Mouse (Mus musculus) liver, embryonic 14.5 days (tissue): ENCODE data around the gene Dll1. TPM values are rescaled to one million over a fixed set of nuclear protein-coding genes. Genes with fewer than 3 reads are reported as not detected.

Source experiments
- ATAC-seq: fragments of 200-750 bp; cut with Nextera tagmentation; 2 replicates; pipeline ENCODE4 v1.8.0; 2017; ENCODE audit warnings: moderate number of reproducible peaks, mild to moderate bottlenecking, moderate library complexity; ENCODE audit not compliant: insufficient read depth
- DNase-seq, 3 experiments: peaks; one replicate each; pipeline ENCODE4 v3.0.0-alpha.2; 2012 to 2013; ENCODE audit warnings: low read depth in 3 of 3, low spot score in 3 of 3
- H3K27ac ChIP-seq: fragments of 300-500 bp; sonication (generic); 2 replicates; pipeline ENCODE4 v1.5.1; 2014; ENCODE audit warnings: moderate library complexity, mild to moderate bottlenecking, control low read depth, inconsistent platforms
- H3K27me3 ChIP-seq: fragments of 300-500 bp; sonication (generic); 2 replicates; pipeline ENCODE4 v1.6.1; 2014; ENCODE audit warnings: mild to moderate bottlenecking, low read length, moderate library complexity; ENCODE audit not compliant: control insufficient read depth, insufficient read depth
- H3K36me3 ChIP-seq: fragments of 300-500 bp; sonication (generic); replicated peaks from 2 replicates; pipeline ENCODE4 v1.6.1; 2014; ENCODE audit warnings: low read depth; ENCODE audit not compliant: control insufficient read depth, insufficient read depth
- H3K4me1 ChIP-seq, 2 experiments: fragments of 200-500 bp in 1 of 2; fragments of 300-500 bp in 1 of 2; sonication (generic) in 1 of 2; replicated peaks; 2 replicates each; pipeline ENCODE4 v1.6.1; 2012 to 2014; ENCODE audit warnings: antibody characterized with exemption in 1 of 2, inconsistent platforms in 1 of 2, low read length in 1 of 2; ENCODE audit not compliant: control insufficient read depth in 2 of 2, insufficient read depth in 2 of 2
- H3K4me2 ChIP-seq: fragments of 300-500 bp; sonication (generic); 2 replicates; pipeline ENCODE4 v1.6.1; 2014; ENCODE audit warnings: low read depth, mild to moderate bottlenecking, control low read depth, moderate library complexity
- H3K4me3 ChIP-seq, 2 experiments: fragments of 200-500 bp in 1 of 2; fragments of 300-500 bp in 1 of 2; sonication (generic) in 1 of 2; 2 replicates each; pipeline ENCODE4 v1.5.1; 2012 to 2014; ENCODE audit warnings: low read depth in 2 of 2, low read length in 2 of 2, mild to moderate bottlenecking in 2 of 2, control low read depth in 1 of 2, inconsistent platforms in 1 of 2, moderate library complexity in 1 of 2; ENCODE audit not compliant: insufficient read depth in 1 of 2
- H3K9ac ChIP-seq: fragments of 300-500 bp; sonication (generic); replicated peaks from 2 replicates; pipeline ENCODE4 v1.6.1; 2014; ENCODE audit warnings: mild to moderate bottlenecking, control low read depth, moderate library complexity
- H3K9me3 ChIP-seq: fragments of 300-500 bp; sonication (generic); 2 replicates; pipeline ENCODE4 v1.6.1; 2016; ENCODE audit warnings: low read length, mixed read lengths; ENCODE audit not compliant: control insufficient read depth
- CTCF ChIP-seq: IDR thresholded peaks from 2 replicates; pipeline ENCODE4 v1.5.1; 2016; ENCODE audit warnings: antibody characterized with exemption, low read depth, control low read depth
- EP300 ChIP-seq: IDR thresholded peaks from 2 replicates; pipeline ENCODE4 v1.6.1; 2016; ENCODE audit warnings: antibody characterized with exemption, low read depth
- WGBS: fragments of 180-500 bp; shearing (Covaris S2); extraction: QIAGEN DNeasy Blood & Tissue Kit; methylation state at CpG from one replicate; pipeline ENCODE4 v1.1.7; 2014; ENCODE audit not compliant: insufficient replicate concordance; 5-methylcytosine and 5-hydroxymethylcytosine counted together
- polyA plus RNA-seq, 2 experiments: library from polyadenylated mRNA; depleted of rRNA in 1 of 2; stranded (reverse) in 1 of 2; unstranded in 1 of 2; fragments of >200 nt; fragmentation: Nextera tagmentation in 1 of 2; extraction: Ambion mirVana in 1 of 2; gene quantifications; 2 replicates each; pipeline versions ENCODE4 v1.2.1 to v1.2.3; 2012 to 2014

Gene Dll1
- polyA plus RNA-seq, 2 experiments, result 0.74 to 0.93 TPM

- no peaks in the 10 kb centered on the region for H3K9me3 ChIP-seq
- no peak overlapping the region for H3K4me3 ChIP-seq
- ATAC-seq, result no peak
- H3K36me3 ChIP-seq, result no peaks in the 10 kb centered on the region
- WGBS, result 54% methylated on average over 1 of the region's 1 CpGs
- no peaks in the 10 kb centered on the region for H3K4me1 ChIP-seq
- no peak overlapping the region for H3K4me2 ChIP-seq
- H3K27me3 ChIP-seq, result no peaks in the 10 kb centered on the region
- TF ChIP-seq EP300 (no peak), CTCF (no peak)
- no peak for DNase-seq
- no peak overlapping the region for H3K27ac ChIP-seq
- H3K9ac ChIP-seq, result no peak overlapping the region
Observed at GRCm38 (mm10) chr17:15337906-15338305, 38.8 kb downstream of the Dll1 start.

- no peaks in the 10 kb centered on the region for H3K27me3 ChIP-seq
- no peak overlapping the region for H3K4me2 ChIP-seq
- no peaks in the 10 kb centered on the region for H3K4me1 ChIP-seq
- no peak overlapping the region for H3K9ac ChIP-seq
- TF ChIP-seq CTCF (no peak), EP300 (no peak)
- 55% methylated on average over 10 of the region's 10 CpGs for WGBS
- DNase-seq, result no peak
- H3K27ac ChIP-seq, result no peak overlapping the region
- no peak overlapping the region for H3K4me3 ChIP-seq
- no peaks in the 10 kb centered on the region for H3K36me3 ChIP-seq
- ATAC-seq, result no peak
- H3K9me3 ChIP-seq, result no peaks in the 10 kb centered on the region
Observed at GRCm38 (mm10) chr17:15329740-15330318, 46.8 kb downstream of the Dll1 start.

GRCm38 (mm10) chr17:15327106-15327505 is 49.6 kb downstream of the Dll1 start:
- WGBS, result 45% methylated on average over 5 of the region's 5 CpGs
- no peak for TF ChIP-seq EP300

GRCm38 (mm10) chr17:15325976-15326842 is 50.5 kb downstream of the Dll1 start:
- H3K4me2 ChIP-seq, result no peak overlapping the region
- no peak for TF ChIP-seq CTCF
- TF ChIP-seq EP300, result no peak
- H3K4me3 ChIP-seq, result no peak overlapping the region
- H3K36me3 ChIP-seq, result no peaks in the 10 kb centered on the region
- no peak overlapping the region for H3K27ac ChIP-seq
- H3K27me3 ChIP-seq, result no peaks in the 10 kb centered on the region
- DNase-seq (no peak), ATAC-seq (no peak)
- H3K9ac ChIP-seq, result no peak overlapping the region
- 63% methylated on average over 10 of the region's 10 CpGs for WGBS
- no peaks in the 10 kb centered on the region for H3K9me3 ChIP-seq
- H3K4me1 ChIP-seq, result no peaks in the 10 kb centered on the region

More at GRCm38 (mm10) chr17:15327106-15327505, 49.6 kb downstream of the Dll1 start:
- Histone ChIP-seq H3K27me3 (no peaks in the 10 kb centered on the region), H3K4me2 (no peak overlapping the region), H3K9ac (no peak overlapping the region), H3K9me3 (no peaks in the 10 kb centered on the region), H3K27ac (no peak overlapping the region), H3K4me3 (no peak overlapping the region), H3K4me1 (no peaks in the 10 kb centered on the region), H3K36me3 (no peaks in the 10 kb centered on the region)
- DNase-seq (no peak), ATAC-seq (no peak)

GRCm38 (mm10) chr17:15323191-15323834 is 53.4 kb downstream of the Dll1 start:
- no peak for DNase-seq
- Histone ChIP-seq H3K4me3 (no peak overlapping the region), H3K4me2 (no peak overlapping the region), H3K36me3 (no peaks in the 10 kb centered on the region), H3K9ac (no peak overlapping the region), H3K4me1 (no peaks in the 10 kb centered on the region), H3K9me3 (no peaks in the 10 kb centered on the region), H3K27me3 (no peaks in the 10 kb centered on the region), H3K27ac (no peak overlapping the region)
- ATAC-seq, result no peak
- 61% methylated on average over 9 of the region's 9 CpGs for WGBS
- TF ChIP-seq CTCF (no peak), EP300 (no peak)

Other genes starting within 250 kb of the Dll1 start
- 2.4 and 3.1 TPM in 2 replicates for gene Fam120b, start 19.3 kb upstream of the Dll1 start, polyA plus RNA-seq (2012; rRNA removed)
- gene Fam120b, start 19.3 kb upstream of the Dll1 start, polyA plus RNA-seq (2014; fragmentation: Nextera tagmentation; extraction: Ambion mirVana), result 4.1 and 5.6 TPM in 2 replicates
- 42.5 and 85.5 TPM in 2 replicates for gene Psmb1, start 122.9 kb upstream of the Dll1 start, polyA plus RNA-seq (2012; rRNA removed)
- gene Psmb1, start 122.9 kb upstream of the Dll1 start, polyA plus RNA-seq (2014; fragmentation: Nextera tagmentation; extraction: Ambion mirVana), result 167 and 173 TPM in 2 replicates
- 21.3 and 22.0 TPM in 2 replicates for gene Tbp, start 123.0 kb upstream of the Dll1 start, polyA plus RNA-seq (2012; rRNA removed)
- 19.9 and 24.0 TPM in 2 replicates for gene Tbp, start 123.0 kb upstream of the Dll1 start, polyA plus RNA-seq (2014; fragmentation: Nextera tagmentation; extraction: Ambion mirVana)
- gene Pdcd2, start 150.4 kb upstream of the Dll1 start, polyA plus RNA-seq (2012; rRNA removed), result 11.0 and 11.7 TPM in 2 replicates
- 20.5 and 26.3 TPM in 2 replicates for gene Pdcd2, start 150.4 kb upstream of the Dll1 start, polyA plus RNA-seq (2014; fragmentation: Nextera tagmentation; extraction: Ambion mirVana)
- 0.41 and 0.64 TPM in 2 replicates for gene Prdm9, start 187.5 kb upstream of the Dll1 start, polyA plus RNA-seq (2012; rRNA removed)
- gene Prdm9, start 187.5 kb upstream of the Dll1 start, polyA plus RNA-seq (2014; fragmentation: Nextera tagmentation; extraction: Ambion mirVana), result 0.11 and 0.35 TPM in 2 replicates